Mouse (Mus musculus) c-Kit-negative CD71-positive TER-119-positive erythroid progenitor cells, embryonic 14.5 days (primary cell): Measurements from ENCODE around the gene Cnga3.

Experiments
- DNase-seq: peaks from one replicate; pipeline ENCODE4 v3.0.0-alpha.2; 2013; ENCODE audit warnings: low read depth, low spot score

The Cnga3 gene

GRCm38 (mm10) chr1:37214144-37214543, at the start of gene Cnga3:
Gene Cnga3 (plus strand): TSS chr1:37214434.
- no peak for DNase-seq

- no peak for DNase-seq
These were observed 48.2 kb upstream of the Cnga3 start for GRCm38 (mm10) chr1:37166066-37166465.

DNA sequence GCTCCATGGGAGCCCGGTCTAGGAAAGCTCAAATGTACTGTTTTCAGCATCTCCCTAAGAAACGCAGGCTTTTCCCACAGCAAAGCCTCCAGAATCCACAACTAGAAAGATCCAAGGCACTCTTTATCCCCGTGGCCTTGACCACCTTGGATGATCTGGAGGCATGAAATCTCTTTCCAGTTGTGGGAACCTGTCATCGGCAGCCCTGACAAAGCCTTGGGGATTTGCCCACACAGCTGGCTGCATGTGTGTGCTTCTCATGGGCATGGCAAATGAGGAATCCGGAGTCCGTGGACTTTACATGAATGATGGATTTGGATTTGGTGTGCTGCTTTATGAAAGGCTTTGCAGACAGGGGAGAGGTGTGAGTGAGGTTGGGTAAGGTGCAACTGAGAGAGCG, 46.3 kb upstream of the Cnga3 start:
- no peak for DNase-seq

DNA sequence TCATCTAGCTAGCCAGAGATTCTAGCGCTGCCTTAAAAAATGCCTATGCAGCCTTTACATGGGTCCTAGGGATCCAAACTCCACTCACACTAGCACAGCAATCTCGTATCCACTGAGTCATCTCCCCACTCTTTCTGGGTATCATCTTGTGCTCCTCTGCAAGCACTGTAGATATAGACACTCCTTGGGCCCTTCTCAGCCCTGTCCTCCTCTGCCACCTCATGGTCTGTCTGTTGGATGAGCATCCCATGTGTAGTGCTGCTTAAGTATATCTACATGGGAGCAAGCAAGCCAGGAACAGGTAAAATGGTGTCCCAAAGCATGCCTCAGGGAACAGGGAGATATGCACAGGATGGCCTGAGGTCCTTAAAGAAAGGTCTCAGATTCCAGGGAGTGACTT, 36.4 kb upstream of the Cnga3 start:
- no peak for DNase-seq

GRCm38 (mm10) chr1:37179852-37180251, 34.4 kb upstream of the Cnga3 start:
- no peak for DNase-seq

- DNase-seq: no peak
These were observed 27.2 kb upstream of the Cnga3 start for GRCm38 (mm10) chr1:37187050-37187449.

GRCm38 (mm10) chr1:37194607-37195006, 19.6 kb upstream of the Cnga3 start:
- no peak for DNase-seq

GRCm38 (mm10) chr1:37201406-37201805, 12.8 kb upstream of the Cnga3 start:
- DNase-seq: no peak

- no peak for DNase-seq
These were observed 6.5 kb upstream of the Cnga3 start for GRCm38 (mm10) chr1:37207743-37208142.

GRCm38 (mm10) chr1:37212375-37212774, 1.9 kb upstream of the Cnga3 start:
- DNase-seq: no peak

- DNase-seq: no peak
These were observed 4.2 kb downstream of the Cnga3 start for GRCm38 (mm10) chr1:37218386-37218785.

GRCm38 (mm10) chr1:37219593-37219992, 5.4 kb downstream of the Cnga3 start:
- no peak for DNase-seq

DNA sequence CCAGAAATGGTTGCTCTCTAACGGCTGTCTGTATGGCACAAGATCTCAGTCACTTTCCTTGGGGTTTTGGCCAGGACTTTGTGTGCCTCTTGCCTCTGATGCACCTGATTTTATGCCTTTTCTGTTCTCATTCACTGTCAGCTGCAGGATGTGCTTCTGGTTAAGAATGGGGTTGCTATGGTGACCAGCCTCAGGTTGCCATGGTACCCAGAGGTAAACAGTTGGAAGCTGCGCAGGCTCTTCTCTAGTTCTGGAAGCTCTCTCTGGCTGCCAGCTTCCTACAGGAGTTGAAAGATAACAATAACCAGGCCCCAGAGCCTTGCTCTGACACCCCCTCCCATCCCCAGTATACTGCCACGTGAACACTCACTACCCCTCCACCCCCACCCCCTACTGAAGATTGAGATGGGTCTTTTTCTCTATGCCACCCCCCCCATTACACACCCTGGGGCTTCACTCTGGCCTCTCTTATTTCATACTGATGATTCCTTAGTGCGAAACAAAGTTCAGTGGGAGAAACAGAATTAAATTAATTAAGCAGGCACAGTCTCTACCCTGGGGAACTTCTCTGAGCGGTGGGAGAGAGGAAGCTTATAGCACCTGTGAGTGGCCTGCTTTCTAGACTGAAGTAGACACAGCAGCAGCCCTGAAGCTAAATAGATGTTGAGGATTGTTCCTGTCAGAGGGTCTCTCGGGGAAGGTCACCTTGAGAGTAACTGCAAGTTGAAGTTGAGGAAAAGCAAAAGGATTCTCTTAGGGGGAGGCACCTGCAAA, 6.1 kb downstream of the Cnga3 start:
- no peak for DNase-seq

DNA sequence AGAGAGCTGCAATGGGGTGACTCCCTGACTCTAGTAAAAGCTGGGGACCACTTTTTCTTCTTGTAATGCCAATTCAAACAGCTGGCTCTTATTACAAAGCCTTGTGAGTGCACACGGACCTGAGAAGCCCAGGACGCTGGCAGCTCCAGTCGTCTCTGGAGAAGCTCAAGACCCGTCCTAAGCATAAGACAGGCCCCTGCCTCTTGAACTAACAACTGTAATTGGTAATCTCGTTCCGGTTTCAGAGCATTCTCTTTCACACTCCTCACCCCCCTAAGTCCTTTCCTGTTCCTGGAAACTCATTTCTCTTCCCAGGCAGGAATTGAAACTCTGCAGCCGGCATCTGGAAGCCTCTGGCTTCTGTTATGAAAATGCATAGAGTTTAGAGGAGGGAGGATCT, 7.8 kb downstream of the Cnga3 start:
- DNase-seq: no peak

- DNase-seq: no peak
These were observed 16.2 kb downstream of the Cnga3 start for GRCm38 (mm10) chr1:37230404-37230803.

DNA sequence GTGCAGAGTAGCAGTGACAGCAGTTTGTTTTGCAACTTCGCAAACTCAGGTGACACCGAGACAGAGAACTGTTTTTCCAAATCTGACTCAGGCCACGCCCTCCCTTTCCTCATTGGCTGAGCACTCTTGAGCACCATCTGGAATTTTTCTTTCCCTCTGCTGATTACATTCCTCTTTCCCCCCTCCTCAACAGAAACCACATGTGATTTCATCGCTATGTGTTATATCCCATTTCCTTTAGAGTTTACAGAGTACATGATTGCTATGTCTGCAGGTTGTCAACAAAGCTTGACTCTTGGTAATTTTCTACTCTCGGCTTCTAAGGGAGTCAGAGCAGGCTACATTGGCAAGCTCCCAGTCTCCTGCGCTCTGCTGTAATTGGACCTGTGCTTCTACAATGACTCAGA, 17.1 kb downstream of the Cnga3 start:
- DNase-seq: no peak

GRCm38 (mm10) chr1:37239045-37239635, 24.9 kb downstream of the Cnga3 start:
- DNase-seq: no peak

- no peak for DNase-seq
These were observed 28.0 kb downstream of the Cnga3 start for GRCm38 (mm10) chr1:37242253-37242652.

DNA sequence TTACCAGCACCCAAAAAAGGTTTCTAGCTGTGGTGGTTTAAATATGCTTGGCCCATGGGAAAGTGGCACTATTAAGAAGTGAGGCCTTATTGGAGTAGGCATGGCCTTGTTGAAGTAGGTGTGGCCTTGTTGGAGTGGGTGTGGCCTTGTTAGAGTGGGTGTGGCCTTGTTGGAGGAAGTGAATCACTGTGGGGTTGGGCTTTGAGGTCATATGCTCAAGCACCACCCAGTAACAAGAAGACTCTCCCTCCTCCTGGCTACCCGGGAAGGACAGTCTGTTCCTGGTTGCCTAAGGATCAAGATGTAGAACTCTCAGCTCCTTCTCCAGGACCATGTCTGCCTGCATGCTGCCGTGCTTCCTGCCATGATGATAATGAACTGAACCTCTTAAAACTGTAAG, 32.2 kb downstream of the Cnga3 start:
- no peak for DNase-seq

GRCm38 (mm10) chr1:37248406-37248805, 34.2 kb downstream of the Cnga3 start:
- no peak for DNase-seq

GRCm38 (mm10) chr1:37250643-37251310, 36.5 kb downstream of the Cnga3 start:
- peak; percentile 19 for DNase-seq

GRCm38 (mm10) chr1:37258443-37258842, 44.2 kb downstream of the Cnga3 start:
- DNase-seq: no peak

GRCm38 (mm10) chr1:37272464-37272863, 58.2 kb downstream of the Cnga3 start:
- peak; percentile 12 for DNase-seq
